Mouse (Mus musculus) adipocyte (in vitro differentiated cells): Measurements from ENCODE around the gene Dpagt1.

ENCODE experiments used
- DNase-seq: peaks from one replicate; pipeline ENCODE4 v3.0.0-alpha.2; 2016; ENCODE audit warnings: low spot score

The Dpagt1 gene

DNA sequence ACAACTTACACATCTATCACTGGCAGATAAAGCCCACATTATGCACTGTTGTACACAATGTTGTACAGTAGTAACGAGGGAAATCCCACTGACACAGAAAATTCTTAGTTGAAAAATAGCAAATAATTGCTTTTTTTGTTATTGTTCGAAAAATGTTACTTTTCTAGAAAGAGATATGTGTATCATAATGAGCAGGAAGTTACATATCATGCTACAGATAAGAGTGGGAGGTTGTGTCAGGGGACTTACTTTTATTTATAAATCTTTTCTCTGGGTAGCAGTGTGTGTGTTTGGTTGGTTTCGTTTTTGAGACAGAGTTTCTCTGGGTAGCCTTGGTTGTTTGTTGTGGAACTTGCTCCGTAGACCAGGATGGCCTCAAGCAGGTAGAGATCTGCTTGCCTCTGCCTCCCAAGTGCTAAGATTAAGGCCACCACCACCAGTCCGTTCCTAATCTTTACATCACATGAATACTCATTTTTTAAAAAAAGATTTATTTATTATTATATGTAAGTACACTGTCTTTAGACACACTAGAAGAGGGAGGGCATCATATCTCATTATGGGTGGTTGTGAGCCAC, 52.4 kb downstream of the Dpagt1 start:
- no peak for DNase-seq

DNA sequence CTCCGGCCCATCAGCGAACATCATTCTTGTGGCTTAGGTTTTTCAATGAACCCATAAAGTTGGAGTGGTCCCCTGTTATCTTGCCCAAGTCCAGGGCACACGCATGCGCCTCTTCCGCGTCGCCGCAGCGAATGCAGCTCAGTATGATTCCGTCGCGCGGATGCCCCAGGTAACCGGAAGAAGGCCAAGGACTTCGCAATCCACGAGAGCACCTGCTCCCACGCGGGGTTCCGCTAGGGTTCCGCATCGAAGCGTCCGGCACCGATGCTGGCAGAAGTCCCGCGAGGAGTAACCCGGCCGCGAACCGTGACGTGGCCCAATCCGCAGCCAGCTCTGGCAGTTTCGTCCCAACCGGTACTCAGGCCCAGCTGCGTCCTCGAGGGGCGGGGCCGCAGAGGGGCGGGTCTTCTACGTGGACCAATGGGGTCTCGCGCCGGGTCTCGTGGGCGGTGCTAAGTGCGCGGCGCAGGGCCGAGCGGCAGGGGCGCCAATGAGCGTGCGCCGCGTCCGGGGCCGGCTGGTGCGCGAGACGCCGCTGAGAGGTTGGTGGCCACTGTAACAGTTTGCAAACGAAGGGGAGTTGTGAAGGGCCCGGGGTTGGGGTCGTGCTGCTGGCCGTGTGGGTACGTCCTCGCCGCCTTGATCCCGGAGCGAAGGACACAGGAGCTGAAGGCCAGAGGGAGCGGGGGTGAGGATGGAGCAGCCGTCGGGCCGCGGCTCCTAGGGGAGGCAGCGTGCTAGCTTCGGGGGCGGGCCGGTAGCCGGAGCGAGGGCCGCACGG, 53.4 kb downstream of the Dpagt1 start, which contains the start of gene Hyou1:
Hyou1 (plus strand) TSS at position 437 of the 781 bp plus-strand sequence.
- DNase-seq, result peak; percentile 96

DNA sequence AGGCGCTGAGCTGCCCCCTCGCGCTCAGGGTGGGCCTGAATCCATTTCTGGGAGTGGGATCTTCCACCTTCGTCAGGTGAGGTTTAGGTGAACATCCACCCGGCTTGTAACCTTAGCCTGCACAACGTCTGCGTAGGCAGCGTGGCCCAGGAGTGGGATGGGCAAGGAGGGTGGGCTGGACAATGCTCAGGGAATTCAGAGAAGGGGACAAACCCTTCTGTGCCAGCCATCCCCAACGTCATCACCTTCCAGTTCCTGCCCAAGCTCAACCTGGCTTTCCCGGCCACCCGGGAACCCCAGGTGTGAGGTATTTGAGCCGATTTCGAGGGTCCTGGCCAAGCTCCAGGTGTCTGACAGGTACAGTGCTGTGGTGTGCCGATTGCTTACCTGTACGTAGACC, 54.0 kb downstream of the Dpagt1 start:
- DNase-seq, result no peak
